10 mouse cellular contexts compared by ENCODE assay signal in the genomic region with DNA sequence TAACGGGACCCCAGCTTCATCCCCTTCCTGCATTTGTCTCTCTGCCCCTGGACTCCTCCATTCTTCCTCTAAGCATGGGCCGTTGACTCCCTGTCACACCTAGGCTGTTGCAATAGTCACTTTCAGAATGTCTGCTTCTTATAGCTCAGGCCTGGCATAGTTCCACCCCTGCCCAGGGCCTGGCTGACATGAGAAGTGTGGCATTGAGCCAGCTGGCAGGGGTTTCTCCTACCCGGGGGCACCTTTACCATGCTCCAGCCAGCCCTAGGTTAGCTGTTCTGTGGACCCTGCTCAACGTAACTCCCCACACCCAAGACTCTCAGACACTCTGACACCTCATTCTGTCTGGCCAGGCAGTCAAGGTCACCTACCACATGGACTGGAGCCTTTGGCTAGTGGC. TPM values are rescaled to one million over a fixed set of nuclear protein-coding genes. Genes with fewer than 3 reads are reported as not detected.
DNase-seq lines count a peak whose midpoint lies in the region; ATAC-seq and TF ChIP-seq lines count a peak whose summit lies in the region.
"Had no signal": no experiment of that assay in that cellular context is flagged by ENCODE, and none has a peak within 500 bp of the region (broad histone marks: within the 10 kb centered on the region; RNA-seq: fewer than 3 reads in every experiment).

No protein-coding gene starts in this region.

- no peaks in the 10 kb centered on the region for H3K4me1 ChIP-seq in hindbrain, postnatal 0 days (ENCODE audit: insufficient read depth, low read length)
- no peaks in the 10 kb centered on the region for H3K4me1 ChIP-seq in hindbrain, embryonic 12.5 days
- H3K4me1 ChIP-seq: hindbrain, embryonic 13.5 days had no signal

- 41% methylated on average over 4 of the region's 4 CpGs for WGBS in hindbrain, postnatal 0 days
- WGBS in hindbrain, embryonic 12.5 days: 83% methylated on average over 4 of the region's 4 CpGs

- peak; percentile 34; the same call in 1 of the 2 replicates for ATAC-seq in hindbrain, postnatal 0 days
- no peak for ATAC-seq in hindbrain, embryonic 12.5 days (ENCODE audit: low FRiP score)

- no peaks in the 10 kb centered on the region for H3K9me3 ChIP-seq in hindbrain, postnatal 0 days (ENCODE audit: low read length)
- H3K9me3 ChIP-seq in hindbrain, embryonic 12.5 days (replicated peaks): no peaks in the 10 kb centered on the region
- H3K9me3 ChIP-seq: hindbrain, embryonic 13.5 days had no signal

- H3K4me3 ChIP-seq in hindbrain, postnatal 0 days (ENCODE audit: low read length): no peak overlapping the region
- no peak overlapping the region for H3K4me3 ChIP-seq in hindbrain, embryonic 12.5 days
- H3K4me3 ChIP-seq: hindbrain, embryonic 13.5 days had no signal

- DNase-seq in hindbrain, postnatal 0 days (ENCODE audit: low spot score): peak; percentile 37
- DNase-seq in cerebellum, adult 11-12 months: peak; percentile 56
- peak; percentile 28 for DNase-seq in gastrocnemius, postnatal 10 days
- DNase-seq in kidney, postnatal 36 days: peak; percentile 67 to 69
- DNase-seq in ovary, postnatal 36 days (ENCODE audit: low spot score): no peak
- DNase-seq in urinary bladder, adult 2 months (ENCODE audit: low spot score): no peak
- DNase-seq in retina, embryonic 14.5 days (ENCODE audit: low spot score): no peak

- no peaks in the 10 kb centered on the region for H3K36me3 ChIP-seq in hindbrain, postnatal 0 days (ENCODE audit: insufficient read depth, low read length)
- H3K36me3 ChIP-seq in hindbrain, embryonic 12.5 days: no peaks in the 10 kb centered on the region
- H3K36me3 ChIP-seq: hindbrain, embryonic 13.5 days had no signal

- no peaks in the 10 kb centered on the region for H3K27me3 ChIP-seq in hindbrain, postnatal 0 days (ENCODE audit: insufficient read depth, low read length)
- H3K27me3 ChIP-seq in hindbrain, embryonic 12.5 days: no peaks in the 10 kb centered on the region
- H3K27me3 ChIP-seq: hindbrain, embryonic 13.5 days had no signal

- no peak overlapping the region for H3K27ac ChIP-seq in hindbrain, postnatal 0 days
- H3K27ac ChIP-seq in hindbrain, embryonic 12.5 days: no peak overlapping the region
- H3K27ac ChIP-seq: hindbrain, embryonic 13.5 days had no signal

- TF ChIP-seq CTCF in hindbrain, postnatal 0 days (IDR thresholded peaks at IDR 0.05; ENCODE audit: low read depth): no peak

- H3K9ac ChIP-seq in hindbrain, postnatal 0 days (replicated peaks; ENCODE audit: low read length): no peak overlapping the region
- H3K9ac ChIP-seq in hindbrain, embryonic 12.5 days: no peak overlapping the region
- H3K9ac ChIP-seq: hindbrain, embryonic 13.5 days had no signal

- H3K4me2 ChIP-seq in hindbrain, postnatal 0 days (ENCODE audit: low read depth, low read length): no peak overlapping the region
- no peak overlapping the region for H3K4me2 ChIP-seq in hindbrain, embryonic 12.5 days (replicated peaks)
- H3K4me2 ChIP-seq: hindbrain, embryonic 13.5 days had no signal

RNA-seq across cellular contexts. Expression of a gene that starts 21.0 kb away (rescaled TPM):
- total RNA-seq in hindbrain, postnatal 0 days (2014; rRNA removed): 1.9 and 2.0 TPM in 2 replicates
- polyA plus RNA-seq in hindbrain, postnatal 0 days (2015; fragmentation: Nextera tagmentation; extraction: Ambion mirVana): 0.93 and 1.2 TPM in 2 replicates
- 0.78 and 1.0 TPM in 2 replicates for polyA plus RNA-seq in hindbrain, embryonic 12.5 days (2016; fragmentation: Nextera tagmentation; extraction: Ambion mirVana)
- 1 to 10 TPM; 1.1 to 1.8 TPM for total RNA-seq in gastrocnemius, postnatal 10 days (2021)
- 0.22 and 0.25 TPM in 2 replicates for polyA plus RNA-seq in urinary bladder, adult 2 months (2012; rRNA removed)
- total RNA-seq: megakaryocyte-erythroid progenitor cell, adult 5-6 weeks had no signal

RNA-seq across cellular contexts. Expression of a gene that starts 30.7 kb away (rescaled TPM):
- total RNA-seq in hindbrain, postnatal 0 days (2014; rRNA removed): 1.9 TPM in 1 of 2 replicates, not detected in the other
- polyA plus RNA-seq in hindbrain, postnatal 0 days (2015; fragmentation: Nextera tagmentation; extraction: Ambion mirVana): 0.25 and 0.29 TPM in 2 replicates
- 0.23 and 0.56 TPM in 2 replicates for polyA plus RNA-seq in hindbrain, embryonic 12.5 days (2016; fragmentation: Nextera tagmentation; extraction: Ambion mirVana)
- total RNA-seq in gastrocnemius, postnatal 10 days (2021): not detected
- polyA plus RNA-seq in urinary bladder, adult 2 months (2012; rRNA removed): not detected in 2 replicates
- total RNA-seq: megakaryocyte-erythroid progenitor cell, adult 5-6 weeks had no signal

RNA-seq across cellular contexts. Expression of a gene that starts 46.2 kb away (rescaled TPM):
- total RNA-seq in hindbrain, postnatal 0 days (2014; rRNA removed): 2.9 and 3.8 TPM in 2 replicates
- 9.1 and 9.4 TPM in 2 replicates for polyA plus RNA-seq in hindbrain, postnatal 0 days (2015; fragmentation: Nextera tagmentation; extraction: Ambion mirVana)
- polyA plus RNA-seq in hindbrain, embryonic 12.5 days (2016; fragmentation: Nextera tagmentation; extraction: Ambion mirVana): 7.5 and 8.7 TPM in 2 replicates
- total RNA-seq in gastrocnemius, postnatal 10 days (2021): 10 to 100 TPM in 1 of 2 experiments, 1 to 10 TPM in 1; 8.7 to 12.6 TPM
- polyA plus RNA-seq in urinary bladder, adult 2 months (2012; rRNA removed): 6.6 and 7.6 TPM in 2 replicates
- total RNA-seq: megakaryocyte-erythroid progenitor cell, adult 5-6 weeks had no signal

Comparison
In these comparisons a context has a peak if more than half of its experiments do, and no peak if none do; other contexts are left out.
1. DNase-seq: peak in hindbrain, postnatal 0 days (single experiment), cerebellum, adult 11-12 months (single experiment), gastrocnemius, postnatal 10 days (single experiment) and kidney, postnatal 36 days (2 of 2); none in ovary, postnatal 36 days (single experiment), urinary bladder, adult 2 months (single experiment) and retina, embryonic 14.5 days (single experiment).